Mouse (Mus musculus): ENCODE measurements around the gene 4930519P11Rik.

DNA sequence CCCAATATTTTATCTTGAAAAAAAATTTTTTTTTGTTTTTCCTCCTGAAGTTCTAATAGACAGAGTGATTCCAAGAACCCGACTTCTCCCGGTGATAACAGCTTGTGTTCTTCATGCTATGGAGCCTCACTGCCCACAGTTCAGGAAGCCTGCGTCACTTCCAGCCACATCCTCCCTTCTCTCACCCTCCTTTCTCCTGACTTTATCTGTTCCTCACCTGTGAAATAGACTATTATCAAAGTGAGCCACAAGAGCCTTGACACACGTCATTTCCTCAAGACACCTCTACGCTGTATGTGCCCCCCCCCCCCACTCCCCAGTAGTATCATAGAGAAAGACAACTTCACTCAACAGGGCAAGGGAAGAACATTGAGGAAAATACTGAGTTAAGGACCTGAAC lies 2.4 kb upstream of the 4930519P11Rik start:
- TF ChIP-seq POLR2A (IDR thresholded peaks at IDR 0.05; ENCODE audit: control insufficient read depth, low read depth, low read length) (no peak), CTCF (IDR thresholded peaks at IDR 0.05; ENCODE audit: control insufficient read depth, insufficient read depth, insufficient replicate concordance, low read depth, low read length) (no peak)
